Mouse (Mus musculus): ENCODE measurements around the gene Igfn1. TPM values are rescaled to one million over a fixed set of nuclear protein-coding genes. Genes with fewer than 3 reads are reported as not detected.

The Igfn1 gene
- polyA plus RNA-seq, 1 experiment from 2014 or later: not detected

DNA sequence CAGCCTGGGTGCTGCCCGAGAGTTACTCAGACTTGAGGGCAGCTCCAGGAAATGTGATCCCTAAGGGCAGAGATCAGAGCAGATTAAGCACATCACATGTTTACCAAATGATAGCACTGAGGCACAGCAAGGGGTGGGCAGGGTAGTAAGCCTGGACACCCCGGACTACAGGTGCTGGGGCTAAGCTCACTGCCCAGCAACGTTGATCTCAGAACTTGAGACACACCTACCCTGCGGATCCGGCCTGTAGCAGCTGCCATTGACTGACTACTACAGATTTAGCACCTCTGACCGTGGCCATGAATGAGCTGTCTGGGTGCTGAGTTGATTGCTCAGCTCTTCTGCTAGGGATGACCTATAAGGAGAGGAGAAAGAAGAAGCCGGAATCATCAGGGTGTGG lies 8.6 kb downstream of the Igfn1 start:
- H3K4me1 ChIP-seq: no peaks in the 10 kb centered on the region
- no peaks in the 10 kb centered on the region for H3K36me3 ChIP-seq (replicated peaks)
- DNase-seq (ENCODE audit: extremely low spot score, low spot score): no peak
- no peaks in the 10 kb centered on the region for H3K27me3 ChIP-seq (ENCODE audit: poor library complexity, severe bottlenecking)
- no peak overlapping the region for H3K27ac ChIP-seq
- 78% methylated on average over 7 of the region's 7 CpGs for WGBS
- no peak overlapping the region for H3K4me3 ChIP-seq
- H3K9me3 ChIP-seq: no peaks in the 10 kb centered on the region; the same call in 1 of the 2 replicates

DNA sequence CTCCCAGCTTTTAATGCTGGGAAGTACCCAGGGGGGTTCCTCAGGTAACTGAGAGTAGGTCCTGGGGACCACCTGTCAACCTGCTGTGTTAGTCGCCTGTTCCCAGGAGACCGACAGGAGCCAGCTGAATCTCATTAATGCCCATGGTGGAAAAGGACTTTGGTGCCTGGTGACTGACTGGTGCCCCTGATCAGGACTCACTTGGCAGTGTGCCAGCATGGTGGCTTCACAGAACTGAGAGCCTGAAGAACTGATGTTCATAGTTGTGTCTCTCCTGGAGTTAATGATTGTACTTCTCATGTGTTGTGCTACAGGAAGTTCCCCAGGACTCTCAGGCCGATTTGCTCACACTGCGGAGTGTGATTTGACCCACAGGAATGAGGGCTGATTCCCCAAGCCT lies 12.7 kb downstream of the Igfn1 start:
- DNase-seq (ENCODE audit: extremely low spot score, low spot score): no peak
- Histone ChIP-seq H3K4me1 (no peaks in the 10 kb centered on the region), H3K27me3 (ENCODE audit: poor library complexity, severe bottlenecking) (no peaks in the 10 kb centered on the region), H3K9me3 (no peaks in the 10 kb centered on the region; the same call in 1 of the 2 replicates), H3K27ac (no peak overlapping the region), H3K4me3 (no peak overlapping the region), H3K36me3 (replicated peaks) (no peaks in the 10 kb centered on the region)
- WGBS: 78% methylated on average over 4 of the region's 4 CpGs

DNA sequence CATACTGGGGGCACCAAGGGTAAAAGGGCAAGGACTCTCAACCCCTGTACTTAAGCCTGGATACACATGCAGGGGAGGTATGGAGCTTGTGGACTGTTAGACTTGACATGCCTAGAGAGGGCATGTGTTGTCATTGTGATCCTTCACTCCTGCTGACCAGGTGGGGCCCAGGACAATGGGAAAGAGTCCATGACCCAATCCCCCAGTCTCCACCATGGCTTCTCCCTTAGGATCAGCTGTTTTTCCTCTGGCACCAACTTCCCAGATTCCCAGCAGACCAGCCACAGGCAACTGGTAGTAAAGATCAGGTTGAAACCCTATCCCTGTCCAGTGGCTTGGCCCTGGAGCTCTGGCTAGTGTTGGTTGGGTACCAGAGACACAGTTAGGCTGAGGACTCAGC lies 16.3 kb downstream of the Igfn1 start:
- H3K9me3 ChIP-seq: no peaks in the 10 kb centered on the region
- no peak for DNase-seq (ENCODE audit: extremely low spot score, low spot score)

DNA sequence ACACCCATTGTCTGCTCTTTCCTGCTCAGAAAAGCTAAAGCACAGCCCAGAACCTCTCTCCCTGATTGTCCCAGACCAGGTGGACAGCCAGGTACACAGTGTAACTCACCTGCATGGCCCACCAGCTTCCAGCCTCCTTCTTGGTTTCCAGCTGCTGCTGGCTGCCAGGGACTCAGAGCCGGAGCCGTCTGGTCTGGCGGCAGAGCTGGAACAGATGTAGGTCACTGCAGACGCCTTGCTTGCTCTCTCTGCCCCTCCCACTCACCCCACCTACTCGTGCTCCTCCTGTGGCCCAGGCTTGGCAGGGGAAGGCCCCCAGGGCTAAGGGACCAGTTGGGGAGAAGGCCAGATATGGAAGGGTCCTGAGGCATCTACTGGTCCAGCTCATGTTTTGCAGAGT lies 22.0 kb downstream of the Igfn1 start:
- DNase-seq (ENCODE audit: extremely low spot score, low spot score): no peak
- Histone ChIP-seq H3K4me1 (peaks cover 3% of the 10 kb centered on the region; the same call in 1 of the 2 replicates), H3K27ac (no peak overlapping the region), H3K4me3 (no peak overlapping the region), H3K27me3 (ENCODE audit: poor library complexity, severe bottlenecking) (no peaks in the 10 kb centered on the region), H3K36me3 (replicated peaks) (no peaks in the 10 kb centered on the region), H3K9me3 (no peaks in the 10 kb centered on the region)
- WGBS: 60% methylated on average over 5 of the region's 5 CpGs

More for the DNA sequence above, 16.3 kb downstream of the Igfn1 start:
- no peaks in the 10 kb centered on the region for H3K27me3 ChIP-seq (ENCODE audit: poor library complexity, severe bottlenecking)
- no peaks in the 10 kb centered on the region for H3K36me3 ChIP-seq (replicated peaks)
- no peak overlapping the region for H3K27ac ChIP-seq
- no peak overlapping the region for H3K4me3 ChIP-seq
- H3K4me1 ChIP-seq: no peaks in the 10 kb centered on the region

DNA sequence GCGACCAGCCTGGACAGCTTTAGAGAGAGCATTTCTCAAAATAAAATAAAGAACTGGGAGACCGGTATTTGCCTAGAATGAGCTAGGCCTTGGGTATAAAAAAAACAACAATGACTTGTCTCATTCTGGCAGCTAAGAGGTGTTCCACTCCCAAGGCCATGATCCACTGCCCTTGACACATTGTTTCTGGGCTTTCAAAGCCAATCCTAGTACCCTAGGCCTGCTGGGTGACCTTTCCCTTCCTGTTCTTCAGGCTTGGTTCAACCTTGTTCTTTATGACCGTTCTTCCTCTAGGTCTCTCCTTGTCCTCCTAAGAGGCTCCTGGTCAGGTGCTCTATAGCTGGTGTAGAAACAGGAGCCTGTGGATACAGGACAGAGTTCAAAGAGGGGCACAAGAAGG lies 33.6 kb downstream of the Igfn1 start:
- Histone ChIP-seq H3K27ac (no peak overlapping the region), H3K9me3 (no peaks in the 10 kb centered on the region), H3K4me3 (no peak overlapping the region), H3K4me1 (peaks cover 8% of the 10 kb centered on the region; the same call in 1 of the 2 replicates), H3K27me3 (ENCODE audit: poor library complexity, severe bottlenecking) (no peaks in the 10 kb centered on the region), H3K36me3 (replicated peaks) (no peaks in the 10 kb centered on the region)
- 94% methylated on average over 3 of the region's 3 CpGs for WGBS
- DNase-seq (ENCODE audit: extremely low spot score, low spot score): no peak

DNA sequence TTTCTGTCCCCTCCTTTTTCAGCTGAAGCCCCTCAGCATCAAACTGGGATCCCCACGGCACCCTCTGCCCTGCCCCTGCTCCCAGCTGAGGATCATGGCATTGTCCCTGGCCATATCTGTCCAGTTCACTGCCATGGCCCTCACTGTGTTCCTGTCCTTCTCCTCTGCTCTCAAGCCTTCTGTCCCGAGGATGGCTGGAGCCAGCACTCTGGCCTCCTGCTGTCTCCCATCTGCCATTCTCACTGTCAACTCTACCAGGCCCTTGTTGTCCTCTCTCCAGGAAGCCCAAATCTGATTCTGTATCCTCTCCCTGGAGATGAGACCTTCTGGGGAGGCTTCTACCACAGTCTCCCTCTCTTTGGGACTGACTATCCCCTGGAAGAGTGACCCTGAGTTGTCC lies 35.7 kb downstream of the Igfn1 start:
- WGBS: 61% methylated on average over 2 of the region's 2 CpGs
- Histone ChIP-seq H3K27me3 (ENCODE audit: poor library complexity, severe bottlenecking) (no peaks in the 10 kb centered on the region), H3K36me3 (replicated peaks) (no peaks in the 10 kb centered on the region), H3K27ac (no peak overlapping the region), H3K4me1 (peaks cover 8% of the 10 kb centered on the region; the same call in 1 of the 2 replicates), H3K9me3 (no peaks in the 10 kb centered on the region), H3K4me3 (no peak overlapping the region)
- no peak for DNase-seq (ENCODE audit: extremely low spot score, low spot score)

DNA sequence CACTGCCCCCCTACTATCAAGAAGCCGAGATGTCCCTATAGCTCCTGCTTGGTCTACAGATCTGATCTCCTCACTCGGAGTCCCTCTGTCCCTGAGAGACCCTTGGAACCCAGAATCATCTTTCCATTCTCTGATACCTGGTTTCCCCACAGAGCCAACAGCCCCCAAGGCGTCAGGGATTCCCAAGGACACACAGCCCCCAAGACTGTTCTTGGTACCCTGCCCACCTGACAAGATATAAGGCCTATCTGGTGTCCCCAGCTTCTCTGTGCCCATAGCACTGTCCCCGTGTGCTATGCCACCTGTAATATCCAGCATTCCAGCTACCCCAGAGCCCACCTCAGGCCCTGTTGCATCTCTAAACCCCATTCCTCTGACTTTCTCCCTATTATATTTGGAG lies 38.4 kb downstream of the Igfn1 start:
- no peak for DNase-seq (ENCODE audit: extremely low spot score, low spot score)
- Histone ChIP-seq H3K9me3 (no peaks in the 10 kb centered on the region), H3K4me3 (no peak overlapping the region), H3K36me3 (replicated peaks) (no peaks in the 10 kb centered on the region), H3K4me1 (peaks cover 8% of the 10 kb centered on the region; the same call in 1 of the 2 replicates), H3K27ac (no peak overlapping the region), H3K27me3 (ENCODE audit: poor library complexity, severe bottlenecking) (no peaks in the 10 kb centered on the region)
- WGBS: 81% methylated on average over 4 of the region's 4 CpGs

DNA sequence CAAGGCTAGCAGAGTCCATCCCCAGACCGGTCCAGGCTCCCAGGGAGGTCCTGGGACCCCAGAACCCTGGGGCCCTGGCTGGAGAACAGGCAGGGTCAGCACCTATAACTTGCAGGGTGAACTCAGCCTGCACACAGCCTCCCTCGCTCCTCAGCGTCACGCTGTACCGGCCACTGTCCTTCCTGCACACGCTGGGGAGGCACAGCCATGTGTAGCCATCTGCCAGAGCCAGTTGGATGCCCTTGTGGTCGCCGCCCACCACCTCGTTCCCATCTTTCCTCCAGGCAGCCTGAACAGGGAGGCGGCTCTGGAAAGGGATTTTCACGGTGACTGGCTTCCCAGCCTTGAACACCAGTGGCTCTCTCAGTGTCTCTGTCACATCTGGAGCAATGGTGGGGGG lies 41.6 kb downstream of the Igfn1 start:
- no peak overlapping the region for H3K27ac ChIP-seq
- 0 out of 2 replicates have a peak, but pooled peaks cover 4% of the 10 kb centered on the region for H3K27me3 ChIP-seq (ENCODE audit: poor library complexity, severe bottlenecking)
- no peak for DNase-seq (ENCODE audit: extremely low spot score, low spot score)
- H3K4me1 ChIP-seq: no peaks in the 10 kb centered on the region
- no peaks in the 10 kb centered on the region for H3K9me3 ChIP-seq
- WGBS: 73% methylated on average over 11 of the region's 11 CpGs
- H3K36me3 ChIP-seq (replicated peaks): no peaks in the 10 kb centered on the region
- no peak overlapping the region for H3K4me3 ChIP-seq

DNA sequence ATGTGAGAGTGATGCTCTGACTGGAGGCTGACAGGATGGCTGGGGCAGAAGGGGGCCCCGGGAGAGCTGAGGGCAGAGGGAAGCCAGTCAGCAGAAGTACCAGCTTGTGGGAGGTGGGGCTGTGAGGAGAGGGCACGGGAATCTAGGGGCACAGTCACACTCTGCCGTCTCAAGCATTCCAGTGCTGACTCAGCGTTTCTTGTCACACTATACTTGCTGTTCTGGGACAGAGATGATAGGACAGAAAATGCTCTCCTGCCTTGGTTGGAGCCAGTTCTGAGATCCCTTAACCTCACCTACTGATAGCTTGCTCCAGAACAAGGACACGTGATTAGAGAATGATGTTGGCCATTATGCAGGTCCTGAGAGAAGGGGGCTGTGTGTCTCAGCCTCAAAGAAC lies 43.0 kb downstream of the Igfn1 start:
- H3K4me1 ChIP-seq: no peaks in the 10 kb centered on the region
- 79% methylated on average over 5 of the region's 5 CpGs for WGBS
- 0 out of 2 replicates have a peak, but pooled peaks cover 5% of the 10 kb centered on the region for H3K27me3 ChIP-seq (ENCODE audit: poor library complexity, severe bottlenecking)
- H3K4me3 ChIP-seq: no peak overlapping the region
- H3K27ac ChIP-seq: no peak overlapping the region
- no peaks in the 10 kb centered on the region for H3K9me3 ChIP-seq
- no peak for DNase-seq (ENCODE audit: extremely low spot score, low spot score)
- H3K36me3 ChIP-seq (replicated peaks): no peaks in the 10 kb centered on the region

DNA sequence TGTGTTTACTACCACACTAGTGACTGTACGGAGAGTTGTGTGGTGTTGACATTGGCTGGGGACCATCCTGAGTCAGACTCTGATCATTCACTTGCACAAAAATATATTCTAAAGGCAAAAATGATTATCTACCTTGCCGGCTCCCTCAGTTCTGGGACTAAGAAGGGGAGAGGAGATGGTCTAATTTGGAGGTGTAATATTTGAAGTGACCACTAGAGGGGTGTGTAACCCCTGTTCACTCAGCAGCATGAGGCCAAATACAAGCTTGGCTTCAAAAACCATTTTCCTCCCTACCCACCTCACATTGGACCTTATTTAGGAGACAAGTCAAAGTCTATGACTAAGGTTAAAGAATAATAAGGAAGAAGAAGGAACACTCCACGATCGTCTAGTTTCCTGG lies 47.7 kb downstream of the Igfn1 start:
- no peak overlapping the region for H3K27ac ChIP-seq
- no peak for DNase-seq (ENCODE audit: extremely low spot score, low spot score)
- H3K4me1 ChIP-seq: no peaks in the 10 kb centered on the region
- no peaks in the 10 kb centered on the region for H3K9me3 ChIP-seq
- peaks cover 5% of the 10 kb centered on the region; the same call in 1 of the 2 replicates for H3K27me3 ChIP-seq (ENCODE audit: poor library complexity, severe bottlenecking)
- no peak overlapping the region for H3K4me3 ChIP-seq
- WGBS: 54% methylated on average over 4 of the region's 4 CpGs
- H3K36me3 ChIP-seq (replicated peaks): no peaks in the 10 kb centered on the region

DNA sequence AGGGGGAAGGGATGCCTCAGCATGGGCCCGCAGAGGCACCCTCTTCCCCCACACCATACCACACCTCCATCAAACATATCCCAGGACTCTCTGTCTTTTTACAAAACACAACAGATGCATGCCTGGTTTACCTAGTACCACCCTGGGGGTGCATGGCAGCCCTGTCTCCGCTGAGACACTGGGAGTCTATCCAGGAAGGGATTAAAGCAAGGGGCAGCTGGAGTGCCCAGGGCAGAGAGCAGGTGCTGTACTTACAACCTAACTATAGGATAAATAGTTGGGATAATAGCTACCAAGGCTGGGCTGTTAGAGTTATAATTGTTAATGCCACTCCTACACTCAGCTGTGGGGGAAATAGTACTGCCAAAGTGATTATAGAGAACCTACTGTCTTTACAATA lies 57.3 kb downstream of the Igfn1 start:
- H3K4me1 ChIP-seq: peaks cover 6% of the 10 kb centered on the region
- H3K27me3 ChIP-seq (ENCODE audit: poor library complexity, severe bottlenecking): peaks cover 10% of the 10 kb centered on the region
- no peaks in the 10 kb centered on the region for H3K36me3 ChIP-seq (replicated peaks)
- H3K4me3 ChIP-seq: no peak overlapping the region
- no peak for DNase-seq (ENCODE audit: extremely low spot score, low spot score)
- H3K9me3 ChIP-seq: no peaks in the 10 kb centered on the region
- H3K27ac ChIP-seq: no peak overlapping the region
- 70% methylated on average over 2 of the region's 2 CpGs for WGBS

DNA sequence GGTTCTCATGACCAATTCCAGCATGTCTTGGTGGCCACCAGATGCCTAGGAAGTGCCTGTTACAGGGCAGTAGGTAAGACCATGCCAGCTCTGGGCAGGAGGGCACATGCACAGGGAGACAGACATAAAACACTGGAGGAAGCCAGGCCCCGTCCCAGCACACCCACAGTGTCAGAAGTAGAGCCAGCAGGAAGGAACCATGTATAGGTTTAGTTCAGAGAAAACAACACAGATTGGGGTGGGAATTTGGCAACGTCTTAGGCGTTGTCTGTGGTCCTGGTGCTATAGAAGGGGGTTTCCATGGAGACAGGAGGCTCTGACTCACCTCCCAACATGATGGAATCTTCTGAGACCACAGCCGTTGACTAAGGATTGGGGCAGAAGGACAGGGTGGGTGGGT lies 59.9 kb downstream of the Igfn1 start:
- Histone ChIP-seq H3K27ac (no peak overlapping the region), H3K9me3 (no peaks in the 10 kb centered on the region), H3K36me3 (replicated peaks) (no peaks in the 10 kb centered on the region), H3K4me1 (peaks cover 6% of the 10 kb centered on the region), H3K4me3 (no peak overlapping the region), H3K27me3 (ENCODE audit: poor library complexity, severe bottlenecking) (peaks cover 36% of the 10 kb centered on the region)
- WGBS: 83% methylated on average over 4 of the region's 4 CpGs
- no peak for DNase-seq (ENCODE audit: extremely low spot score, low spot score)

DNA sequence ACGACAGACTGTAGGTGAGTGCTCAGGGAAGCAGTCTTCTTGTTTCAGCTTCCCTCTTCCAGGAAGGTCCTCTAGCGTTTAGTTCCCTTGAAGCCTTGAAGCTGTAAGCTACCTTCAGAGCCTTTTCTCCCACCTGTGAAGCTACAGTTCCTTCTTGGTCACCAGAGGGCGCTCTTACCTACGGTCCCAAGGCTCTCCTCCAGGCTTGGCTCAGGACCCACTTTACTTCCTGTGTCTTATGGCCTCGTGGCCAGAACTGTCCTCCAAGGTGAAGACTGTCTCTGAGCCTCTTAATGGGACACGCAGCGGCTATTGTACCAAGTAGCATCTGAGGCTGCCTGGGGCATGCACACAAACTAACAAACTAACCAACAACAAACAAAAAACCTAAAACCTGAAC lies 60.4 kb downstream of the Igfn1 start:
- Histone ChIP-seq H3K9me3 (no peaks in the 10 kb centered on the region), H3K27me3 (ENCODE audit: poor library complexity, severe bottlenecking) (peaks cover 39% of the 10 kb centered on the region), H3K27ac (no peak overlapping the region), H3K4me3 (no peak overlapping the region), H3K36me3 (replicated peaks) (no peaks in the 10 kb centered on the region), H3K4me1 (peaks cover 6% of the 10 kb centered on the region)
- DNase-seq (ENCODE audit: extremely low spot score, low spot score): peak; percentile 41
- WGBS: 11% methylated on average over 7 of the region's 7 CpGs

All from forebrain, embryonic 10.5 days (tissue).